Mouse (Mus musculus) stomach, embryonic 16.5 days (tissue): ENCODE results near the gene Focad. TPM values are rescaled to one million over a fixed set of nuclear protein-coding genes. Genes with fewer than 3 reads are reported as not detected.

Source experiments
- ATAC-seq: fragments of 200-750 bp; cut with Nextera tagmentation; 2 replicates; pipeline ENCODE4 v1.8.0; 2017; ENCODE audit warnings: moderate number of reproducible peaks, moderate TSS enrichment; ENCODE audit not compliant: insufficient read depth, low FRiP score
- H3K27ac ChIP-seq: fragments of 300-500 bp; sonication (generic); 2 replicates; pipeline ENCODE4 v1.5.1; 2014; ENCODE audit warnings: low read length
- H3K27me3 ChIP-seq: fragments of 300-500 bp; sonication (generic); 2 replicates; pipeline ENCODE4 v1.6.1; 2014; ENCODE audit warnings: low read length, control low read depth, mixed read lengths; ENCODE audit not compliant: control insufficient read depth, insufficient read depth
- H3K36me3 ChIP-seq: fragments of 300-500 bp; sonication (generic); 2 replicates; pipeline ENCODE4 v1.6.1; 2014; ENCODE audit warnings: low read length; ENCODE audit not compliant: control insufficient read depth, insufficient read depth
- H3K4me1 ChIP-seq: fragments of 300-500 bp; sonication (generic); 2 replicates; pipeline ENCODE4 v1.6.1; 2014; ENCODE audit warnings: low read length, control low read depth, mixed read lengths; ENCODE audit not compliant: control insufficient read depth, insufficient read depth
- H3K4me2 ChIP-seq: fragments of 300-500 bp; sonication (generic); 2 replicates; pipeline ENCODE4 v1.6.1; 2014; ENCODE audit warnings: low read depth, low read length, mixed read lengths
- H3K4me3 ChIP-seq: fragments of 300-500 bp; sonication (generic); replicated peaks from 2 replicates; pipeline ENCODE4 v1.5.1; 2014; ENCODE audit warnings: mild to moderate bottlenecking, low read length
- H3K9ac ChIP-seq: fragments of 300-500 bp; sonication (generic); 2 replicates; pipeline ENCODE4 v1.6.1; 2014; ENCODE audit warnings: low read length
- H3K9me3 ChIP-seq: fragments of 300-500 bp; sonication (generic); replicated peaks from 2 replicates; pipeline ENCODE4 v1.6.1; 2016; ENCODE audit warnings: low read length, control low read depth; ENCODE audit not compliant: control insufficient read depth
- WGBS: fragments of 180-500 bp; shearing (Covaris S2); extraction: QIAGEN DNeasy Blood & Tissue Kit; methylation state at CpG from one replicate; pipeline ENCODE4 v1.1.7; 2014; 5-methylcytosine and 5-hydroxymethylcytosine counted together
- polyA plus RNA-seq: library from polyadenylated mRNA; unstranded; fragments of >200 nt; fragmentation: Nextera tagmentation; extraction: Ambion mirVana; gene quantifications from 2 replicates; pipeline ENCODE4 v1.2.1, GENCODE M21; 2015

Gene Focad
- polyA plus RNA-seq, 1 experiment from 2014 or later: 14.9 TPM

- Histone ChIP-seq H3K27ac (no peak overlapping the region), H3K36me3 (no peaks in the 10 kb centered on the region), H3K9me3 (no peaks in the 10 kb centered on the region), H3K4me2 (no peak overlapping the region), H3K27me3 (no peaks in the 10 kb centered on the region), H3K4me1 (0 out of 2 replicates have a peak, but pooled peaks cover 3% of the 10 kb centered on the region), H3K9ac (no peak overlapping the region), H3K4me3 (no peak overlapping the region)
- 67% methylated on average over 4 of the region's 4 CpGs for WGBS
- ATAC-seq: no peak
Observed at GRCm38 (mm10) chr4:88334533-88334932, 240.1 kb downstream of the Focad start.

- Histone ChIP-seq H3K9ac (no peak overlapping the region), H3K4me3 (no peak overlapping the region)
- ATAC-seq: no peak
Observed at GRCm38 (mm10) chr4:88336753-88337152, 242.3 kb downstream of the Focad start.

GRCm38 (mm10) chr4:88337365-88337764, 242.9 kb downstream of the Focad start:
- Histone ChIP-seq H3K9ac (no peak overlapping the region), H3K4me1 (0 out of 2 replicates have a peak, but pooled peaks cover 3% of the 10 kb centered on the region), H3K9me3 (no peaks in the 10 kb centered on the region), H3K4me3 (no peak overlapping the region), H3K27me3 (no peaks in the 10 kb centered on the region), H3K27ac (peak overlapping the region; percentile 22; the same call in 1 of the 2 replicates), H3K36me3 (no peaks in the 10 kb centered on the region), H3K4me2 (no peak overlapping the region)
- ATAC-seq: no peak
- WGBS: 39% methylated on average over 2 of the region's 2 CpGs

More at GRCm38 (mm10) chr4:88336753-88337152, 242.3 kb downstream of the Focad start:
- no peak overlapping the region for H3K27ac ChIP-seq
- 67% methylated on average over 2 of the region's 2 CpGs for WGBS
- no peak overlapping the region for H3K4me2 ChIP-seq
- no peaks in the 10 kb centered on the region for H3K36me3 ChIP-seq
- 0 out of 2 replicates have a peak, but pooled peaks cover 3% of the 10 kb centered on the region for H3K4me1 ChIP-seq
- H3K9me3 ChIP-seq: no peaks in the 10 kb centered on the region
- H3K27me3 ChIP-seq: no peaks in the 10 kb centered on the region

- Histone ChIP-seq H3K27me3 (no peaks in the 10 kb centered on the region), H3K36me3 (no peaks in the 10 kb centered on the region), H3K9ac (no peak overlapping the region), H3K9me3 (no peaks in the 10 kb centered on the region), H3K4me3 (no peak overlapping the region), H3K27ac (no peak overlapping the region; the same call in 1 of the 2 replicates), H3K4me2 (no peak overlapping the region), H3K4me1 (0 out of 2 replicates have a peak, but pooled peaks cover 3% of the 10 kb centered on the region)
- 62% methylated on average over 5 of the region's 5 CpGs for WGBS
- no peak for ATAC-seq
Observed at GRCm38 (mm10) chr4:88338130-88338529, 243.7 kb downstream of the Focad start.

- no peak overlapping the region for H3K27ac ChIP-seq
- 87% methylated on average over 11 of the region's 11 CpGs for WGBS
- H3K4me1 ChIP-seq: no peaks in the 10 kb centered on the region
- H3K4me2 ChIP-seq: no peak overlapping the region
- no peak for ATAC-seq
- no peak overlapping the region for H3K9ac ChIP-seq
- no peaks in the 10 kb centered on the region for H3K9me3 ChIP-seq
- H3K4me3 ChIP-seq: no peak overlapping the region
- H3K36me3 ChIP-seq: no peaks in the 10 kb centered on the region
- no peaks in the 10 kb centered on the region for H3K27me3 ChIP-seq
Observed at GRCm38 (mm10) chr4:88344468-88344867, 250.0 kb downstream of the Focad start.

GRCm38 (mm10) chr4:88345065-88345464, 250.6 kb downstream of the Focad start:
- H3K9ac ChIP-seq: no peak overlapping the region
- ATAC-seq: no peak
- H3K4me2 ChIP-seq: no peak overlapping the region
- no peak overlapping the region for H3K27ac ChIP-seq
- H3K4me3 ChIP-seq: no peak overlapping the region
- no peaks in the 10 kb centered on the region for H3K9me3 ChIP-seq
- 65% methylated on average over 4 of the region's 4 CpGs for WGBS
- no peaks in the 10 kb centered on the region for H3K36me3 ChIP-seq
- H3K27me3 ChIP-seq: no peaks in the 10 kb centered on the region
- H3K4me1 ChIP-seq: no peaks in the 10 kb centered on the region

- Histone ChIP-seq H3K4me1 (no peaks in the 10 kb centered on the region), H3K27ac (no peak overlapping the region), H3K9me3 (no peaks in the 10 kb centered on the region), H3K4me2 (no peak overlapping the region), H3K9ac (no peak overlapping the region), H3K36me3 (no peaks in the 10 kb centered on the region), H3K27me3 (no peaks in the 10 kb centered on the region), H3K4me3 (no peak overlapping the region)
- no peak for ATAC-seq
- 76% methylated on average over 8 of the region's 8 CpGs for WGBS
Observed at GRCm38 (mm10) chr4:88345938-88346337, 251.5 kb downstream of the Focad start.

GRCm38 (mm10) chr4:88350910-88351309, 256.5 kb downstream of the Focad start:
- no peaks in the 10 kb centered on the region for H3K27me3 ChIP-seq
- ATAC-seq: peak; percentile 77; the same call in 1 of the 2 replicates
- H3K9me3 ChIP-seq: no peaks in the 10 kb centered on the region
- H3K4me1 ChIP-seq: no peaks in the 10 kb centered on the region
- no peaks in the 10 kb centered on the region for H3K36me3 ChIP-seq
- no peak overlapping the region for H3K27ac ChIP-seq
- H3K4me3 ChIP-seq: no peak overlapping the region
- WGBS: 5% methylated on average over 4 of the region's 4 CpGs
- H3K9ac ChIP-seq: no peak overlapping the region
- no peak overlapping the region for H3K4me2 ChIP-seq

GRCm38 (mm10) chr4:88356652-88357051, 262.2 kb downstream of the Focad start:
- Histone ChIP-seq H3K4me1 (no peaks in the 10 kb centered on the region), H3K27ac (no peak overlapping the region), H3K27me3 (no peaks in the 10 kb centered on the region), H3K4me2 (no peak overlapping the region), H3K9ac (no peak overlapping the region), H3K36me3 (no peaks in the 10 kb centered on the region), H3K9me3 (no peaks in the 10 kb centered on the region), H3K4me3 (no peak overlapping the region)
- 67% methylated on average over 2 of the region's 2 CpGs for WGBS
- ATAC-seq: no peak
